Mouse (Mus musculus): ENCODE data around the gene Greb1. TPM values are rescaled to one million over a fixed set of nuclear protein-coding genes. Genes with fewer than 3 reads are reported as not detected.

The Greb1 gene
- polyA plus RNA-seq, 1 experiment from 2014 or later = 0.04 TPM

- ChIA-PET POLR2A (no interaction called here), CTCF (no interaction called here)
- ATAC-seq (no peak), DNase-seq (ENCODE audit: low read depth, low spot score) (no peak)
- in situ Hi-C loops (cut with MboI; ENCODE audit: low pct_unique_long_range_greater_than_20kb) = no loop called here
- no peaks in the 10 kb centered on the region for H3K27me3 ChIP-seq
- no peak for TF ChIP-seq CTCF (IDR thresholded peaks at IDR 0.05)
These were observed 11.5 kb downstream of the Greb1 start for GRCm38 (mm10) chr12:16789199-16789598.

DNA sequence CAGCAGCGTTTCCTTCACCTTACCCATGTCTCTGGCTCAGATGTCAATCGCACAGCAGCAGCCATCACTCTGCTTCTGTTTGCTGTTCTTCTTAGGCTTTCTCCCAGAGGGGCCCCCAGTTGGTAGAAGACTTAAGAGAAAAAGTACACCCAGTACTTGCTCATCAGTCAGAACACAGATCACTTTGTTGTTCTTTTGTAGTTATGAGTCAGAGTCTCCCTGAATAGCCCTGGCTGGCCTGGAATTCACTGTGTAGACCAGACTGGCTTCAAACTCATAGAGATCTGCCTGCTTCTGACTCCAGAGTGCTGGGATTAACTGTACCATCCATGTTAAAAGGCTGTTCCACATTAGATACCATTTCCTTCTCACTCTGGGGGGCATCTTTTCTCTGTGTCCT lies 12.1 kb downstream of the Greb1 start:
- POLR2A ChIA-PET = no interaction called here
- ATAC-seq (no peak), DNase-seq (ENCODE audit: low read depth, low spot score) (no peak)
- TF ChIP-seq CTCF (IDR thresholded peaks at IDR 0.05) = no peak
- H3K27me3 ChIP-seq = no peaks in the 10 kb centered on the region
- in situ Hi-C loops (cut with MboI; ENCODE audit: low pct_unique_long_range_greater_than_20kb) = no loop called here
- CTCF ChIA-PET = no interaction called here

DNA sequence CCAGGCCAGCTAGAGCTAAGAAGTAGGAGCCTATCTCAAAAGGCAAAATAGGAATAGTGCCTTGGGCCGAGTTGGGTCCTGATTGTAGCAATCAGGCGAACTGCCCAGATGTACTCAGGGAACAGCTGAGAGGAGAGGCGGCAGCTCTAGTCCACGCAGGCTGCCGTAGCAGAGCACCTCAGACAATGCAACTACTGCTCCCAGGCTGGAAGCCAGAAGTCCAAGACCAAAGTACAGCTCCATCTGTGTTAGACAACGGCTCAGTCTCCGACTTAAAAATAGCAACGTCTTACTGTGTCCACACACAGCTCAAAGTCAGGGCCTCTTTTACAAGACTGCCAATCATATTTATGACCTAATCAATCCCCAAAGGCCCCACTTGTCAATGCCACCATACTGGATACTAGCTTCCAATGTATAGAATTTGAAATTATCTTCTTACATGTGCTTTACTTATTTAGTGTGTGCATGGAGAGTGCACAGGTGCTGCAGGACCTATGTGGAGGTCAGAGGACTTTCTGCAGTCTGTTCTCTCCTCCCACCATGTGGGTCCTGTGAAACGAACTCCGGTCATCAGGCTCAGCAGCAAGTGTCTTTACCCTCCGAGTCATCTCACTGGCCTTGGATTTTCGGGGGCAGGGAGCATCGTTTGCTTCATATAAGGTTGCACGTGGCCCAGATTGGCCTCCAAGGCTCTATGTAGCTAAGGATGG lies 19.5 kb downstream of the Greb1 start:
- CTCF ChIA-PET = interaction anchor here (1.9 kb wide), 1 partner anchor 62 kb away, joined by 4 read pairs; no protein-coding TSS in a partner anchor
- no peaks in the 10 kb centered on the region for H3K27me3 ChIP-seq
- in situ Hi-C loops (cut with MboI; ENCODE audit: low pct_unique_long_range_greater_than_20kb) = no loop called here
- TF ChIP-seq CTCF (IDR thresholded peaks at IDR 0.05) = no peak
- no peak for DNase-seq (ENCODE audit: low read depth, low spot score)
- ATAC-seq = no peak
- POLR2A ChIA-PET = no interaction called here

DNA sequence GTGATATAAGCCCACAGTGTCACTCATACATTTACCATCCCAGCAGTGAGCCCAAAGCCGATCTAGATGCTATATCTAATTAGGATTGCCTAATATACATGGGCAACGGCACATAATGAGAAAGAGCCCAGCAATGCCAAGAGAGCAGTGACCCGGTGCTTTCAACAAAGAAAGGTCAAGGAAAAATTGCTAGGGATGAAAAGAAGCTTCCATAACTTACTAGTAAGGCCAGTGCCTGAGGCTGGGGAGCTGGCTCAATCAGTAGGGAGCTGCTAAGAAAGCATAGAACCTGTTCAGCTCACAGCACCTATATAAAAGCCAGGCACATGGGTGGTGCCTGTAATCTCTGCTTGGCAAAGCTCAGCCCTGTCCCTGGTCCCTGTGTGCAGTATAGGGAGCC lies 20.4 kb downstream of the Greb1 start:
- in situ Hi-C loops (cut with MboI; ENCODE audit: low pct_unique_long_range_greater_than_20kb) = no loop called here
- ATAC-seq = no peak
- no peak for TF ChIP-seq CTCF (IDR thresholded peaks at IDR 0.05)
- H3K27me3 ChIP-seq = no peaks in the 10 kb centered on the region
- POLR2A ChIA-PET = no interaction called here
- CTCF ChIA-PET = interaction anchor here (0.9 kb wide), 1 partner anchor 15 kb away, joined by 3 read pairs; no protein-coding TSS in a partner anchor
- no peak for DNase-seq (ENCODE audit: low read depth, low spot score)

- in situ Hi-C loops (cut with MboI; ENCODE audit: low pct_unique_long_range_greater_than_20kb) = no loop called here
- no peaks in the 10 kb centered on the region for H3K27me3 ChIP-seq
- CTCF ChIA-PET = no interaction called here
- DNase-seq (ENCODE audit: low read depth, low spot score) (no peak), ATAC-seq (no peak)
- POLR2A ChIA-PET = no interaction called here
- TF ChIP-seq CTCF (IDR thresholded peaks at IDR 0.05) = no peak
These were observed 21.5 kb downstream of the Greb1 start for GRCm38 (mm10) chr12:16779165-16779564.

GRCm38 (mm10) chr12:16778523-16778922 lies 22.2 kb downstream of the Greb1 start:
- ATAC-seq (no peak), DNase-seq (ENCODE audit: low read depth, low spot score) (no peak)
- CTCF ChIA-PET = no interaction called here
- POLR2A ChIA-PET = no interaction called here
- no peak for TF ChIP-seq CTCF (IDR thresholded peaks at IDR 0.05)
- H3K27me3 ChIP-seq = no peaks in the 10 kb centered on the region
- in situ Hi-C loops (cut with MboI; ENCODE audit: low pct_unique_long_range_greater_than_20kb) = no loop called here

GRCm38 (mm10) chr12:16775351-16775750 lies 25.3 kb downstream of the Greb1 start:
- ChIA-PET POLR2A (no interaction called here), CTCF (no interaction called here)
- in situ Hi-C loops (cut with MboI; ENCODE audit: low pct_unique_long_range_greater_than_20kb) = no loop called here
- DNase-seq (ENCODE audit: low read depth, low spot score) = no peak
- TF ChIP-seq CTCF (IDR thresholded peaks at IDR 0.05) = no peak
- no peak for ATAC-seq
- H3K27me3 ChIP-seq = no peaks in the 10 kb centered on the region

DNA sequence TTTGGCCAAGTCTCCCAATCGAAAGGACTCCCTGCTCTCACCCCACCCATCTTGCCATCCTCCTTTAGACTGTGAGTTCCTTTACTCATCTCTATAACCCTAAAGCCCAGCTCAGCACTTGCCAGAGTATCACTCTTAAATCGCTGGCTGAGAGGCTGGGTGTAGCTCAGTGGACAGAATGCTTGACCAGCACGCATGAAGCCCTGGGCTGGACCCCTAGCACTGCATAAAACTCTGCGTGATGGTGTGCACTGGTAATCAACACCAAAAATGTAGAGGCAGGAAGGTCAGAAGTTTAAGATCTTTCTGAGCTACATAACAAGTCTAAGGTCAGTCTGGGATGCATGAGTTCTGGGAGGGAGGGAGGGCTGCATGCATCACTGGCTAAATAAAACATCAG lies 26.1 kb downstream of the Greb1 start:
- POLR2A ChIA-PET = no interaction called here
- in situ Hi-C loops (cut with MboI; ENCODE audit: low pct_unique_long_range_greater_than_20kb) = no loop called here
- DNase-seq (ENCODE audit: low read depth, low spot score) = no peak
- CTCF ChIA-PET = no interaction called here
- no peaks in the 10 kb centered on the region for H3K27me3 ChIP-seq
- TF ChIP-seq CTCF (IDR thresholded peaks at IDR 0.05) = no peak
- no peak for ATAC-seq

- POLR2A ChIA-PET = no interaction called here
- TF ChIP-seq CTCF (IDR thresholded peaks at IDR 0.05) = no peak
- no peak for DNase-seq (ENCODE audit: low read depth, low spot score)
- ATAC-seq = no peak
- no peaks in the 10 kb centered on the region for H3K27me3 ChIP-seq
- CTCF ChIA-PET = no interaction called here
- in situ Hi-C loops (cut with MboI; ENCODE audit: low pct_unique_long_range_greater_than_20kb) = no loop called here
These were observed 31.0 kb downstream of the Greb1 start for GRCm38 (mm10) chr12:16769601-16770165.

DNA sequence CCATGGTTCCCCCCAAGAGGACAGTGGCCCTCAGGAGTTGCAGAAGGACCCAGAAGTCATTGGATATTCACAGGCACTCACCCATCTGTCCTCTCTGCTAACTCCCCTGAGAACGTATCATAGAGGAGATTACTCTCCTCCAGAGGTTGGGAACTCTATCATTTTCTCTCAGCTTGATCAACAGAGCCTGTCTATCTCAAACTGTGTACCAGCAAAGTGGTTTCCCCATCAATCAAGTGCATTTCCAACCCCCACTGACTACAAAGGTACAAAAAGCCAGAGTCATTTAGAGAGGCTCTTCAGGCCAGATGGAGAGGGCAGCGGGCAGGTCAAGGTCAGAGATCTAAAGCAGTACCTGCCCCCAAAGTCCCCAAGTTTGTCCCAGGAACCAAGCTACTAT lies 32.0 kb downstream of the Greb1 start:
- POLR2A ChIA-PET = no interaction called here
- ATAC-seq = no peak
- CTCF ChIA-PET = no interaction called here
- TF ChIP-seq CTCF (IDR thresholded peaks at IDR 0.05) = no peak
- in situ Hi-C loops (cut with MboI; ENCODE audit: low pct_unique_long_range_greater_than_20kb) = no loop called here
- no peak for DNase-seq (ENCODE audit: low read depth, low spot score)
- no peaks in the 10 kb centered on the region for H3K27me3 ChIP-seq

GRCm38 (mm10) chr12:16768251-16768650 lies 32.4 kb downstream of the Greb1 start:
- ChIA-PET POLR2A (no interaction called here), CTCF (no interaction called here)
- DNase-seq (ENCODE audit: low read depth, low spot score) (no peak), ATAC-seq (no peak)
- TF ChIP-seq CTCF (IDR thresholded peaks at IDR 0.05) = no peak
- in situ Hi-C loops (cut with MboI; ENCODE audit: low pct_unique_long_range_greater_than_20kb) = no loop called here
- no peaks in the 10 kb centered on the region for H3K27me3 ChIP-seq

Measured in Patski (cell line).